Mouse (Mus musculus): ENCODE data around the gene Fastkd5.

DNA sequence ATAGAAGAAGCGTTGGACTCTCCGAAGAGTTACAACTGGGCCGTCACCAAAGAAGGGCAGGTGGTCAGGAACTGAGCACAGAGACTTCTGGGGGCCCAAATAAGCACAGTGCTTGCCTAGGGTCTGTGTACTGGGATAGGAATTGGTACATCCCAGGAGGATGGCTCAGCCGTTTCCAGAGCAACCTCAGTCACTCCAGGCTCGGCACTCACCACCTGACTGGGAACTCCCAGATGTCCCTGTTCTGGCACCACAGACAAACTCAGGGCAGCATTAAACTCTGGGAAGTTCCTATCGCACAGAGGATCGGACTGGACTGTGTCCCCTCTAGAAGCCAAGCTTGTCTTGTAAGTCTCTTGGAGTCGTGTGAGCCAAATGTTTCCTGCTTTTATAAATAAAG, 64.8 kb downstream of the Fastkd5 start:
- TF ChIP-seq CTCF (IDR thresholded peaks at IDR 0.05; ENCODE audit: control insufficient read depth, insufficient read depth, insufficient read length): no peak
- TF ChIP-seq CEBPB (IDR thresholded peaks at IDR 0.05; ENCODE audit: low read depth): no peak

Data from C2C12 (cell line).